Mouse (Mus musculus) brain, embryonic 14.5 days (tissue): Measurements from ENCODE around the gene Oxa1l.

ENCODE experiments used
- CTCF ChIP-seq: fragments of 200-500 bp; IDR thresholded peaks from 2 replicates; pipeline ENCODE4 v1.5.1; 2012; ENCODE audit warnings: inconsistent platforms, mild to moderate bottlenecking, moderate library complexity, borderline replicate concordance; ENCODE audit not compliant: insufficient read depth, insufficient read length; ENCODE audit errors: extremely low read depth
- POLR2A ChIP-seq: fragments of 200-500 bp; IDR thresholded peaks from 2 replicates; pipeline ENCODE4 v1.6.1; 2012; ENCODE audit warnings: mild to moderate bottlenecking, inconsistent platforms, borderline replicate concordance; ENCODE audit not compliant: poor library complexity, insufficient read depth, insufficient read length, severe bottlenecking; ENCODE audit errors: extremely low read depth

DNA sequence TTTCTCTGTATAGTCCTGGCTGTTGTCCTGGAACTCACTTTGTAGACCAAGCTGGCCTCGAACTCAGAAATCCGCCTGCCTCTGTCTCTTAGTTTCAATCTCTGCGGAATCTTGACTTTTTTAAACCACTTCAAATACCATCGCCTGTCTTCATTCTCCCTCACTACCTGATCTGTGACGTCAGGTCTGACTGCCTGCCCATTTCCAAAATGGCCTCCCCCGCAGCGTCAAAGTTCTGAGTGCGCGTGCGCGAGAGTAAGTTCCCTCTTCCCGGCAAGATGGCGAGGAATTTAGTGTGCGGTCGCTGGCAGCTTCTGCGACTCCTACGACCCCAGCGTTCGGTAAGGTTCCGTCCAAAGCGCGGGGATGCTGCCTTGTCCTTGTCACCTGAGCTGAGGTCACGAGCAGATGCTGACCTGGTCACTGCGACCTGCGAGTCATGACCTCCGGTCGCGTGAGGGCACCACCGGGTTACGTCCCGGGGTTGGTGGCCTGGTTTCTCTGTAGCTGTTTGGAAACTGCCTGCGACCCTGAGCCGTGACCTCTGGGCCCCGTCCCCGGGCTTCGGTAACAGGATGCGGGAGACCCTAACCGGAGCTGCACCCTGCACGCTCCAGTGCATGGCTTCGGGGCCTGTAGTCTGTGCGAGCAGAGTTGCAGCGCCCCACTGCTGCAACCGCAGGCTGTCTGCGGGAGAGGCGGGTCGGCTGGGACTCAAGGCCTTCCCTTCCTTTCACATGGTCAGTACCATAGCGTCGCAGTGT, at the start of gene Oxa1l:
- TF ChIP-seq CTCF (no peak), POLR2A (peak; percentile 51; the same call in 1 of the 2 replicates)
